Mouse (Mus musculus): Measurements from ENCODE around the gene Gabrb2.

DNA sequence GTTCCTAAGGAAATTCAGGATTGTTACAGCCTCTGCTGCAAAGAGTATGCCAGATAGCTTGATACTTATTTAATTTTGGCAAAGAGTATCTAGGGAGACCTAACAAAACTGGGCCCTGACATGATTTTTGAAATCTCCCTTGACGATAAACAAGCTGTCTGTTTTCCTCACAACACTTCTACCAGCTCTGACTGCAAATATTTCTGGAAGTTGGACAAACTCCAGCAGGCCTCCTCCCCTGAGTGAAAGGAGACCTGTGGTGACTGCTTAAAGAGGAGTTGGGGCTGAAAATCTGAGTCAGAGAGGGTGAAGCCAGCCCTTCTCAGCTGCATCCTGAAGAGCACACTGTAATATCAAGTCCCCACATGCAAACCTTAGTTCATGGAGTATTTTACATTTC, 186.7 kb downstream of the Gabrb2 start:
- TF ChIP-seq POLR2A (IDR thresholded peaks at IDR 0.05; ENCODE audit: extremely low read depth, insufficient read depth, low read length): no peak
- no peak for TF ChIP-seq CTCF (IDR thresholded peaks at IDR 0.05; ENCODE audit: extremely low read depth, insufficient read depth, low read length)
